Mouse (Mus musculus): ENCODE results near the gene Sptbn2. TPM values are rescaled to one million over a fixed set of nuclear protein-coding genes. Genes with fewer than 3 reads are reported as not detected.
A peak's percentile ranks its signal among the peaks of the same experiment; 100 is the strongest.

Sptbn2 gene
- polyA plus RNA-seq, 1 experiment = not detected

DNA sequence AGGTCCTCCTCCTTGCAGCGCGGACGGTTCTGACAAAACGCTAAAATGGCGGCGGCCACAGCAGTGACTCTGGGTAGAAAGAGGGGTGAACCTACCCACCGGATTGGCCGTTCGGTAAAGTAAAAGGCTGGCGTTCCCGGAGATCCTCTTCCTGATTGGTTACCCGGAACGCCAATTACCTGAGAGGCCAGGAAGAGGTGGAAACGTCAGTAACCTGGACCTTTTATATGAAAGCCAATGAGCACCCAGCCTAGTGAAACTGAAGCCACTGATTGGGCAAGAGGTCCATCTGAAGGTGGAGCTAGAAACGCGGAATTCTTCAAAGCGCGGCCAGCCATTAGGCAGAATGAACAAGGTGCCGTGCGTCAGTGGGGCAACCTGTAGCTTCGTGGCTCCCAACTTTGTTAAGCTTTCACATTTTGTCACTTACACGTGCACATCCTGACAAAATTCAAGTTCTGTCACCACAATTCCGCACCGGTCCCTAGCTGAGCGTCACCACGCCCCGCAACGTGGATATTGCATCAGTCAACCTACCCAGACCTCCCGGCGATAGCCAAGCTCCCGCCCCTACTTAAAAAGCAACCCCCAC, 83.0 kb downstream of the Sptbn2 start, which contains the start of gene Rbm4:
Rbm4 (minus strand) TSS at position 71 of the 592 bp plus-strand sequence.
- peak within 1 kb of the TSS; percentile 95 for H3K4me3 ChIP-seq (replicated peaks)
- no peaks in the 10 kb centered on the region for H3K9me3 ChIP-seq
- no peaks in the 10 kb centered on the region for H3K27me3 ChIP-seq (replicated peaks)
- TF ChIP-seq FLI1 (IDR thresholded peaks at IDR 0.05; ENCODE audit: low read length) (no peak), GATA1 (IDR thresholded peaks at IDR 0.05; ENCODE audit: borderline replicate concordance, low read length) (no peak)
- peaks cover 68% of the 10 kb centered on the region for H3K4me1 ChIP-seq
- peaks cover 60% of the 10 kb centered on the region for H3K36me3 ChIP-seq (replicated peaks; ENCODE audit: low read length)

DNA sequence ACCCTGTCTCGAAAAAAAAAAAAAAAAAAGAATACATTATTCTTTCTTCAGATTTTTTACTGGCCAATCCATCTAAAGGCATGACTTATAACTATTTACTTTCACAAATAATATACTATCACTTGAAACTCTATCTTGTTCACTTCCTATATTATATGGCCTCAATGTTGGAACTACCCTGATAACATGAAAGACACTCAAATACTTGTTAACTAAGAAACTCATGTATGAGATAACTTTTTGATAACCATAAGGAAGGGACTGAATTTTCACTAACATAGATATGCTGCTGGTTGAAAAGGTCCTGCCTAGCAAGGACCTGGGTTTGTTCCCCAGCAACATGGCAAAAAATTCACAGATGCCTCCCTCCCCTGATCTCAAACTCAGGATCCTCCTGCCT, 85.0 kb downstream of the Sptbn2 start:
- Histone ChIP-seq H3K36me3 (replicated peaks; ENCODE audit: low read length) (peaks cover 61% of the 10 kb centered on the region), H3K27me3 (replicated peaks) (no peaks in the 10 kb centered on the region), H3K4me3 (replicated peaks) (no peak overlapping the region), H3K9me3 (no peaks in the 10 kb centered on the region), H3K4me1 (peaks cover 57% of the 10 kb centered on the region)
- TF ChIP-seq FLI1 (IDR thresholded peaks at IDR 0.05; ENCODE audit: low read length) (no peak), GATA1 (IDR thresholded peaks at IDR 0.05; ENCODE audit: borderline replicate concordance, low read length) (no peak)

DNA sequence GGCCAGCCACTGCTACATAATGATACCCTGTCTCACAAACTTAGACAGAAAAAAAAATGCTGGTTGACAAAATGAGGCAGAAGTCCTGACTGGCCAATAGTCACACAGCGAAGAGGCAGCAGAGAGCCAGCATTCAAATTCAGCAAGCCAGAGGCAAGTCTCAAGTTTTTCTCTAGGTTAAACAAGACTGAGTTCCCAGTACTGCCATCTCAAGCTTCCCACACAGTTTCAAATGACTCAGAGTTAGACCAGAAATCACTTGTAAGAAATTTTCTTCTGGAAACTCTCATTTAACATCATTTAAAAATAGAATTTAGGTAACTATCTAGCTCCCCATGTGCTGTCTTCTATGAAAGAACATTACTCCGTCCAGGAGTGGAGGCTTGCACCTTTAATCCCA, 86.9 kb downstream of the Sptbn2 start:
- Histone ChIP-seq H3K36me3 (replicated peaks; ENCODE audit: low read length) (peaks cover 67% of the 10 kb centered on the region), H3K9me3 (no peaks in the 10 kb centered on the region), H3K4me1 (peaks cover 63% of the 10 kb centered on the region), H3K4me3 (replicated peaks) (no peak overlapping the region), H3K27me3 (replicated peaks) (no peaks in the 10 kb centered on the region)
- TF ChIP-seq FLI1 (IDR thresholded peaks at IDR 0.05; ENCODE audit: low read length) = no peak
- no peak for TF ChIP-seq GATA1 (IDR thresholded peaks at IDR 0.05; ENCODE audit: borderline replicate concordance, low read length)

DNA sequence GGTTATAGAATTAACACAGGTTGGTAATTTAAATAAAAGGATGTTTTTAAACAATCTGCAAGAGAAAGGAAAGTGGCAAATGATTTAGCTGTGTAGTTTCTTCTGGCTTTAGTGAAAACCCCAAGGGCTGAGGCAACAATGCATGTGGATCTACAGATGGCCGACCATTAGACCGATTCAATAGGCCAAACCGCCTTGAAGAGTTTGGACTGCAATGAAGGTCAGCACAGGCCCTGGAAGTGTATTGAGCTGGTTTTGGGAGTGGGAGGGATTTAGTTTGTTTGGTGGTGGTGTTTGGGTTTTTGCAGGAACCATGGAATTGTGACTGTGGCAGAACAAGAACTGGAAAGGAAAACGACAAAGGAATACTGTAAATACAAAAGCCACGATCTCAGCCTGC, 88.1 kb downstream of the Sptbn2 start:
- Histone ChIP-seq H3K36me3 (replicated peaks; ENCODE audit: low read length) (peaks cover 79% of the 10 kb centered on the region), H3K9me3 (no peaks in the 10 kb centered on the region), H3K27me3 (replicated peaks) (no peaks in the 10 kb centered on the region), H3K4me1 (peaks cover 74% of the 10 kb centered on the region), H3K4me3 (replicated peaks) (no peak overlapping the region)
- TF ChIP-seq FLI1 (IDR thresholded peaks at IDR 0.05; ENCODE audit: low read length) = no peak
- no peak for TF ChIP-seq GATA1 (IDR thresholded peaks at IDR 0.05; ENCODE audit: borderline replicate concordance, low read length)

Other genes with a start within 250 kb of the Sptbn2 start
- not detected in 2 replicates for gene Syt12, start 233.7 kb upstream of the Sptbn2 start, polyA plus RNA-seq (2012; ENCODE audit: insufficient read depth, low replicate concordance)
- gene 2010003K11Rik, start 212.6 kb upstream of the Sptbn2 start, polyA plus RNA-seq (2012; ENCODE audit: insufficient read depth, low replicate concordance) = 0.26 TPM in 1 of 2 replicates, not detected in the other
- 1.0 and 1.2 TPM in 2 replicates for gene Pcx, start 200.7 kb upstream of the Sptbn2 start, polyA plus RNA-seq (2012; ENCODE audit: insufficient read depth, low replicate concordance)
- gene Lrfn4, start 95.5 kb upstream of the Sptbn2 start, polyA plus RNA-seq (2012; ENCODE audit: insufficient read depth, low replicate concordance) = 2.4 and 4.7 TPM in 2 replicates
- 17.9 and 27.3 TPM in 2 replicates for gene Rce1, start 85.5 kb upstream of the Sptbn2 start, polyA plus RNA-seq (2012; ENCODE audit: insufficient read depth, low replicate concordance)
- 16.2 TPM in 1 of 2 replicates, not detected in the other for gene Gm960, start 12.5 kb upstream of the Sptbn2 start, polyA plus RNA-seq (2012; ENCODE audit: insufficient read depth, low replicate concordance)
- gene Rbm4b, start 45.3 kb downstream of the Sptbn2 start, polyA plus RNA-seq (2012; ENCODE audit: insufficient read depth, low replicate concordance) = 0.94 and 2.1 TPM in 2 replicates
- 11.4 and 20.1 TPM in 2 replicates for gene Rbm4, start 82.7 kb downstream of the Sptbn2 start, polyA plus RNA-seq (2012; ENCODE audit: insufficient read depth, low replicate concordance)
- gene Gm21992, start 100.4 kb downstream of the Sptbn2 start, polyA plus RNA-seq (2012; ENCODE audit: insufficient read depth, low replicate concordance) = 4.9 TPM in 1 of 2 replicates, not detected in the other
- gene Rbm14, start 100.5 kb downstream of the Sptbn2 start, polyA plus RNA-seq (2012; ENCODE audit: insufficient read depth, low replicate concordance) = 15.3 and 27.4 TPM in 2 replicates
- 108 and 160 TPM in 2 replicates for gene Ccs, start 128.2 kb downstream of the Sptbn2 start, polyA plus RNA-seq (2012; ENCODE audit: insufficient read depth, low replicate concordance)
- gene Ccdc87, start 128.2 kb downstream of the Sptbn2 start, polyA plus RNA-seq (2012; ENCODE audit: insufficient read depth, low replicate concordance) = not detected in 2 replicates
- gene Ctsf, start 144.0 kb downstream of the Sptbn2 start, polyA plus RNA-seq (2012; ENCODE audit: insufficient read depth, low replicate concordance) = 7.3 TPM in 1 of 2 replicates, not detected in the other
- gene Actn3, start 166.7 kb downstream of the Sptbn2 start, polyA plus RNA-seq (2012; ENCODE audit: insufficient read depth, low replicate concordance) = 0.06 TPM in 1 of 2 replicates, not detected in the other
- 1.7 and 9.4 TPM in 2 replicates for gene Zdhhc24, start 167.5 kb downstream of the Sptbn2 start, polyA plus RNA-seq (2012; ENCODE audit: insufficient read depth, low replicate concordance)
- gene Bbs1, start 195.5 kb downstream of the Sptbn2 start, polyA plus RNA-seq (2012; ENCODE audit: insufficient read depth, low replicate concordance) = 0.62 TPM in 1 of 2 replicates, not detected in the other
- 67.2 and 71.4 TPM in 2 replicates for gene Dpp3, start 217.1 kb downstream of the Sptbn2 start, polyA plus RNA-seq (2012; ENCODE audit: insufficient read depth, low replicate concordance)
- 0.10 TPM in 1 of 2 replicates, not detected in the other for gene Peli3, start 232.0 kb downstream of the Sptbn2 start, polyA plus RNA-seq (2012; ENCODE audit: insufficient read depth, low replicate concordance)

Measured in megakaryocyte, embryonic 14.5 days (primary cell).